Mouse (Mus musculus): ENCODE measurements at regions not wholly inside any gene's neighbourhood (a gene's known extent, or its start where the extent isn't known, plus 50 kb on each side); places are given as distances from the start of the nearest gene placed in this dataset.

- no peak for DNase-seq
These were observed 160.3 kb downstream of the En1 start for GRCm38 (mm10) chr1:120762498-120762897.

- DNase-seq: no peak
These were observed 160.8 kb downstream of the En1 start for GRCm38 (mm10) chr1:120762921-120763595.

- DNase-seq: no peak
These were observed 164.8 kb downstream of the En1 start for GRCm38 (mm10) chr1:120767054-120767453.

- no peak for DNase-seq
These were observed 169.1 kb downstream of the En1 start for GRCm38 (mm10) chr1:120771269-120771668.

GRCm38 (mm10) chr1:120776906-120777305 lies 174.7 kb downstream of the En1 start:
- DNase-seq: no peak

- DNase-seq: no peak
These were observed 175.2 kb downstream of the En1 start for GRCm38 (mm10) chr1:120777468-120777867.

- DNase-seq: peak; percentile 31
These were observed 193.0 kb downstream of the En1 start for GRCm38 (mm10) chr1:120795245-120795644.

GRCm38 (mm10) chr1:120801248-120801979 lies 199.2 kb downstream of the En1 start:
- DNase-seq: no peak

GRCm38 (mm10) chr1:120801980-120802364 lies 199.8 kb downstream of the En1 start:
- no peak for DNase-seq

GRCm38 (mm10) chr1:120814441-120814840 lies 212.2 kb downstream of the En1 start:
- DNase-seq: no peak

- no peak for DNase-seq
These were observed 214.1 kb downstream of the En1 start for GRCm38 (mm10) chr1:120816237-120816820.

- no peak for DNase-seq
These were observed 215.3 kb downstream of the En1 start for GRCm38 (mm10) chr1:120817563-120817962.

- DNase-seq: no peak
These were observed 229.8 kb downstream of the En1 start for GRCm38 (mm10) chr1:120831975-120832374.

GRCm38 (mm10) chr1:120842596-120842995 lies 240.4 kb downstream of the En1 start:
- no peak for DNase-seq

GRCm38 (mm10) chr1:120846146-120846545 lies 243.9 kb downstream of the En1 start:
- no peak for DNase-seq

- DNase-seq: no peak
These were observed 249.8 kb downstream of the En1 start for GRCm38 (mm10) chr1:120851860-120852503.

GRCm38 (mm10) chr1:120857566-120857965 lies 255.3 kb downstream of the En1 start:
- no peak for DNase-seq

- DNase-seq: no peak
These were observed 257.3 kb downstream of the En1 start for GRCm38 (mm10) chr1:120859546-120859945.

- no peak for DNase-seq
These were observed 270.3 kb downstream of the En1 start for GRCm38 (mm10) chr1:120872554-120872953.

GRCm38 (mm10) chr1:120882959-120883549 lies 280.8 kb downstream of the En1 start:
- DNase-seq: no peak

GRCm38 (mm10) chr1:120883632-120884031 lies 281.4 kb downstream of the En1 start:
- peak; percentile 7 for DNase-seq

GRCm38 (mm10) chr1:120910801-120911200 lies 308.6 kb downstream of the En1 start:
- no peak for DNase-seq
